Comparison of ENCODE assay signal across 10 mouse cellular contexts in the genomic region with DNA sequence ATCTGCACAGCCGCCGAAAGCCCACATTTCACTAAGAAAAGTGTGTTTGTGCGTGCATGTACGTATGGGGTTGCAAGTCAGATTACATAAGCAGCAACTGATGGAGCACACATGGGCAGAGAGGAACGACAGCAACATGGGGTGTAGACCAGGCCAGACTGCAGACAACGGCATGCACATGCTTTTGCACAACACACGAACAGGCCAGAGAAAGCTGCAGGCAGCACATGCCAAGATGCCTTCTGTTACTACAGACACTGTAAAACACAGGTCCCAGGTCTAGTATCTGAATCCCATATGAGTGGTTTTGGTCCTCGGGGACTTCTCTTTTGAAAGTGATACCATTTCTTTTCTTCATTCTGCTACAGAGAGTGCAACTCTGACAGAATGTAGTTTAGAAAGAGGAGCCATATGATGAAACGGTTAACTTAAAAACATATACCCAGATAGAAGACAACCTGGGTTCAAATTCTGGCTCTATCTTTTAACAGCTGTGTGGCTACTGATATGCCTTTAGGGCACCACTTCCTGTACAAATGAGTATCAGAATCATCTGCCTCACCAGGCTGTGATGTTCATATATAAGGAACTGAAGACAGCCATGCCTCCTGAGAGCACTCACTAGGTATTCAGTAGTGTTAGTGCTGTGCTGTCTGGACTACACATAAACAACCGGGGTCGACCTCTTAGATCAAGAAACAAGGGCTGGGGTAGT. TPM values are rescaled to one million over a fixed set of nuclear protein-coding genes. Genes with fewer than 3 reads are reported as not detected.
DNase-seq lines count a peak whose midpoint lies in the region; ATAC-seq and TF ChIP-seq lines count a peak whose summit lies in the region.
"Had no signal": no experiment of that assay in that cellular context is flagged by ENCODE, and none has a peak within 500 bp of the region (broad histone marks: within the 10 kb centered on the region; RNA-seq: fewer than 3 reads in every experiment).

No protein-coding gene starts in this region.

- no peak for TF ChIP-seq EP300 in stomach, postnatal 0 days (optimal IDR thresholded peaks at IDR 0.05)

- peak; percentile 77 for ATAC-seq in forebrain, postnatal 0 days
- no peak for ATAC-seq in forebrain, embryonic 13.5 days
- ATAC-seq in stomach, postnatal 0 days (ENCODE audit: low FRiP score, low TSS enrichment): no peak

- H3K27ac ChIP-seq in forebrain, postnatal 0 days (ENCODE audit: low read depth, low read length): 0 out of 2 replicates have a peak overlapping the region, but pooled peaks have one; percentile 9
- H3K27ac ChIP-seq in forebrain, embryonic 13.5 days: no peak overlapping the region
- H3K27ac ChIP-seq in stomach, postnatal 0 days (replicated peaks): peak overlapping the region; percentile 13; the same call in 1 of the 2 replicates

- TF ChIP-seq CTCF in forebrain, postnatal 0 days (IDR thresholded peaks at IDR 0.05; ENCODE audit: low read depth): no peak
- no peak for TF ChIP-seq CTCF in stomach, postnatal 0 days (IDR thresholded peaks at IDR 0.05; ENCODE audit: low read depth)

- no peaks in the 10 kb centered on the region for H3K4me1 ChIP-seq in forebrain, postnatal 0 days (ENCODE audit: insufficient read depth)
- peaks cover 25% of the 10 kb centered on the region for H3K4me1 ChIP-seq in forebrain, embryonic 13.5 days
- 0 out of 2 replicates have a peak, but pooled peaks cover 2% of the 10 kb centered on the region for H3K4me1 ChIP-seq in stomach, postnatal 0 days (replicated peaks; ENCODE audit: control insufficient read depth, insufficient read depth)

- H3K9me3 ChIP-seq in forebrain, postnatal 0 days (ENCODE audit: low read length): no peaks in the 10 kb centered on the region
- H3K9me3 ChIP-seq in forebrain, embryonic 13.5 days (replicated peaks): no peaks in the 10 kb centered on the region
- no peaks in the 10 kb centered on the region for H3K9me3 ChIP-seq in stomach, postnatal 0 days (ENCODE audit: control insufficient read depth, low read length)

- no peaks in the 10 kb centered on the region for H3K27me3 ChIP-seq in forebrain, postnatal 0 days (ENCODE audit: insufficient read depth, low read length)
- H3K27me3 ChIP-seq in forebrain, embryonic 13.5 days: no peaks in the 10 kb centered on the region
- no peaks in the 10 kb centered on the region for H3K27me3 ChIP-seq in stomach, postnatal 0 days (ENCODE audit: control insufficient read depth, insufficient read depth, low read length)

- no peak overlapping the region for H3K4me3 ChIP-seq in forebrain, postnatal 0 days (ENCODE audit: low read depth, low read length)
- H3K4me3 ChIP-seq in forebrain, embryonic 13.5 days: no peak overlapping the region
- no peak overlapping the region for H3K4me3 ChIP-seq in stomach, postnatal 0 days (ENCODE audit: low read depth, low read length)

- 69% methylated on average over 11 of the region's 11 CpGs for WGBS in forebrain, postnatal 0 days
- WGBS in forebrain, embryonic 13.5 days: 83% methylated on average over 11 of the region's 11 CpGs
- WGBS in stomach, postnatal 0 days: 53% methylated on average over 11 of the region's 11 CpGs

- no peaks in the 10 kb centered on the region for H3K36me3 ChIP-seq in forebrain, postnatal 0 days (ENCODE audit: insufficient read depth)
- no peaks in the 10 kb centered on the region for H3K36me3 ChIP-seq in forebrain, embryonic 13.5 days (ENCODE audit: poor library complexity, severe bottlenecking)
- peaks cover 3% of the 10 kb centered on the region; the same call in 1 of the 2 replicates for H3K36me3 ChIP-seq in stomach, postnatal 0 days (ENCODE audit: control insufficient read depth, insufficient read depth, low read length)

- H3K4me2 ChIP-seq in forebrain, postnatal 0 days (ENCODE audit: low read depth): no peak overlapping the region
- H3K4me2 ChIP-seq in forebrain, embryonic 13.5 days: no peak overlapping the region
- H3K4me2 ChIP-seq in stomach, postnatal 0 days (replicated peaks; ENCODE audit: low read depth): peak overlapping the region; percentile 32; the same call in 1 of the 2 replicates

- intact Hi-C loops in heart, postnatal 14 days (cut with DNase I): no loop called here

- no peak overlapping the region for H3K9ac ChIP-seq in forebrain, postnatal 0 days
- H3K9ac ChIP-seq in forebrain, embryonic 13.5 days: no peak overlapping the region
- no peak overlapping the region for H3K9ac ChIP-seq in stomach, postnatal 0 days (ENCODE audit: low read length)

- DNase-seq in forebrain, postnatal 0 days: peak; percentile 37
- peak; percentile 20 for DNase-seq in right cerebral cortex, postnatal 25 days
- no peak for DNase-seq in right cerebral cortex, postnatal 10 days (ENCODE audit: low spot score in 2 of 2)
- DNase-seq in layer of hippocampus, adult 9-10 months (ENCODE audit: low spot score): peak; percentile 8
- DNase-seq in stomach, postnatal 0 days (ENCODE audit: low spot score): no peak
- no peak for DNase-seq in thymus, postnatal 36 days
- DNase-seq in heart, postnatal 14 days: no peak
- DNase-seq: lung, postnatal 10 days; thymus, adult 2 months had no signal

RNA-seq across cellular contexts. Expression of a gene that starts 3.4 kb away (rescaled TPM):
- total RNA-seq in forebrain, postnatal 0 days (2014; rRNA removed): 0.08 and 0.95 TPM in 2 replicates
- polyA plus RNA-seq in forebrain, postnatal 0 days (2015; fragmentation: Nextera tagmentation; extraction: Ambion mirVana): 0.38 and 0.58 TPM in 2 replicates
- 1.2 and 1.3 TPM in 2 replicates for polyA plus RNA-seq in forebrain, embryonic 13.5 days (2015; fragmentation: Nextera tagmentation; extraction: Ambion mirVana)
- 7.6 and 8.0 TPM in 2 replicates for polyA plus RNA-seq in stomach, postnatal 0 days (2015; fragmentation: Nextera tagmentation; extraction: Ambion mirVana)
- total RNA-seq in heart, postnatal 14 days (2021): 1 to 10 TPM; 2.3 to 3.1 TPM

Comparison
In these comparisons a context has a peak if more than half of its experiments do, and no peak if none do; other contexts are left out.
1. DNase-seq: peak in forebrain, postnatal 0 days (single experiment), right cerebral cortex, postnatal 25 days (single experiment) and layer of hippocampus, adult 9-10 months (single experiment); none in right cerebral cortex, postnatal 10 days (0 of 2), stomach, postnatal 0 days (single experiment), thymus, postnatal 36 days (0 of 2) and heart, postnatal 14 days (0 of 2).